Mouse (Mus musculus) liver, embryonic 14.5 days (tissue): ENCODE results near the gene Zfp91. TPM values are rescaled to one million over a fixed set of nuclear protein-coding genes. Genes with fewer than 3 reads are reported as not detected.
A peak's percentile ranks its signal among the peaks of the same experiment; 100 is the strongest.

ENCODE experiments used
- ATAC-seq: fragments of 200-750 bp; cut with Nextera tagmentation; 2 replicates; pipeline ENCODE4 v1.8.0; 2017; ENCODE audit warnings: moderate number of reproducible peaks, mild to moderate bottlenecking, moderate library complexity; ENCODE audit not compliant: insufficient read depth
- DNase-seq, 3 experiments: peaks; one replicate each; pipeline ENCODE4 v3.0.0-alpha.2; 2012 to 2013; ENCODE audit warnings: low read depth in 3 of 3, low spot score in 3 of 3
- H3K27ac ChIP-seq: fragments of 300-500 bp; sonication (generic); 2 replicates; pipeline ENCODE4 v1.5.1; 2014; ENCODE audit warnings: moderate library complexity, mild to moderate bottlenecking, control low read depth, inconsistent platforms
- H3K27me3 ChIP-seq: fragments of 300-500 bp; sonication (generic); 2 replicates; pipeline ENCODE4 v1.6.1; 2014; ENCODE audit warnings: mild to moderate bottlenecking, low read length, moderate library complexity; ENCODE audit not compliant: control insufficient read depth, insufficient read depth
- H3K36me3 ChIP-seq: fragments of 300-500 bp; sonication (generic); replicated peaks from 2 replicates; pipeline ENCODE4 v1.6.1; 2014; ENCODE audit warnings: low read depth; ENCODE audit not compliant: control insufficient read depth, insufficient read depth
- H3K4me1 ChIP-seq, 2 experiments: fragments of 200-500 bp in 1 of 2; fragments of 300-500 bp in 1 of 2; sonication (generic) in 1 of 2; replicated peaks; 2 replicates each; pipeline ENCODE4 v1.6.1; 2012 to 2014; ENCODE audit warnings: antibody characterized with exemption in 1 of 2, inconsistent platforms in 1 of 2, low read length in 1 of 2; ENCODE audit not compliant: control insufficient read depth in 2 of 2, insufficient read depth in 2 of 2
- H3K4me2 ChIP-seq: fragments of 300-500 bp; sonication (generic); 2 replicates; pipeline ENCODE4 v1.6.1; 2014; ENCODE audit warnings: low read depth, mild to moderate bottlenecking, control low read depth, moderate library complexity
- H3K4me3 ChIP-seq, 2 experiments: fragments of 200-500 bp in 1 of 2; fragments of 300-500 bp in 1 of 2; sonication (generic) in 1 of 2; 2 replicates each; pipeline ENCODE4 v1.5.1; 2012 to 2014; ENCODE audit warnings: low read depth in 2 of 2, low read length in 2 of 2, mild to moderate bottlenecking in 2 of 2, control low read depth in 1 of 2, inconsistent platforms in 1 of 2, moderate library complexity in 1 of 2; ENCODE audit not compliant: insufficient read depth in 1 of 2
- H3K9ac ChIP-seq: fragments of 300-500 bp; sonication (generic); replicated peaks from 2 replicates; pipeline ENCODE4 v1.6.1; 2014; ENCODE audit warnings: mild to moderate bottlenecking, control low read depth, moderate library complexity
- H3K9me3 ChIP-seq: fragments of 300-500 bp; sonication (generic); 2 replicates; pipeline ENCODE4 v1.6.1; 2016; ENCODE audit warnings: low read length, mixed read lengths; ENCODE audit not compliant: control insufficient read depth
- CTCF ChIP-seq: IDR thresholded peaks from 2 replicates; pipeline ENCODE4 v1.5.1; 2016; ENCODE audit warnings: antibody characterized with exemption, low read depth, control low read depth
- EP300 ChIP-seq: IDR thresholded peaks from 2 replicates; pipeline ENCODE4 v1.6.1; 2016; ENCODE audit warnings: antibody characterized with exemption, low read depth
- WGBS: fragments of 180-500 bp; shearing (Covaris S2); extraction: QIAGEN DNeasy Blood & Tissue Kit; methylation state at CpG from one replicate; pipeline ENCODE4 v1.1.7; 2014; ENCODE audit not compliant: insufficient replicate concordance; 5-methylcytosine and 5-hydroxymethylcytosine counted together
- polyA plus RNA-seq, 2 experiments: library from polyadenylated mRNA; depleted of rRNA in 1 of 2; stranded (reverse) in 1 of 2; unstranded in 1 of 2; fragments of >200 nt; fragmentation: Nextera tagmentation in 1 of 2; extraction: Ambion mirVana in 1 of 2; gene quantifications; 2 replicates each; pipeline versions ENCODE4 v1.2.1 to v1.2.3; 2012 to 2014

The Zfp91 gene
- polyA plus RNA-seq, 2 experiments = 4.8 to 13.5 TPM

DNA sequence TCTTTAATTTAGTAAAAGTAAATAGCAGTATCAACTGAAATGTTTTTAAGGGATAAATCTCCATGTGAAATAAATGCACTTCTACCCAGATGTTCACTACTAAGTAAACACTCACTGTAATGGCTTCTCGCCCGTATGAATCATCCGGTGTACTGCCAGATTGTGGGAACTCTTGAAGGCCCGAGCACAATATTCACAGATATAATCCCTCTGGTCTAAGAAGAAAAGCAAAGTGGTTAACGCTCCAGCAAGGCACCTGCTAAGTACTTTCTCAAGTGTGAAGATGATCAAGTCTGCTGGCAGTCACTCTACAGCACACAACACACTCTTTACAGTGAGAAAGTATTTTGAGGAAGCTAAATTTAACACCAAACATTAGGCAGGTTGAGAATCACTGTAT, 25.0 kb downstream of the Zfp91 start:
- H3K36me3 ChIP-seq = peaks cover 50% of the 10 kb centered on the region
- H3K27ac ChIP-seq = no peak overlapping the region
- H3K4me3 ChIP-seq = no peak overlapping the region
- no peak overlapping the region for H3K9ac ChIP-seq
- no peaks in the 10 kb centered on the region for H3K9me3 ChIP-seq
- DNase-seq (no peak), ATAC-seq (no peak)
- WGBS = 89% methylated on average over 5 of the region's 5 CpGs
- no peaks in the 10 kb centered on the region for H3K27me3 ChIP-seq
- no peak overlapping the region for H3K4me2 ChIP-seq
- TF ChIP-seq CTCF (no peak), EP300 (no peak)
- no peaks in the 10 kb centered on the region for H3K4me1 ChIP-seq

DNA sequence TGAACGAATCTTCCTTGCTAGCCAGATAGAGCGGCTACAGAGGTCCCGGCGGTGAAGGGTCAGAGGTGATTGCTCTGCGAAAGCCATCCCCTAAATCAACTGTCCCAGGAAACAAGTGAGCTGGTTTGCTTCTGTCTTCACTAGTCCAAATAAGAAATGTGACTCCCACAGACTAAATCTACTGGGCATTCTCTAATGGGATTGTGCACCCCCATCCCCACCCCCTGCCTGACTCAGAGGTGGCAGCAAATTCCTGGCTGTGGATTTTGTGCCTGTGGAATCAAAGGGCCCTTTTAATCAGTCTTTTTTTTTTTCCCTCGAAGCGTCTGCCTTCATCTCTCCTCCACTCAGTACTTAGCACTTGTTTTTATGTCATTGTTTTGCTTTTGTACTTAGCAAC, 30.6 kb downstream of the Zfp91 start, which contains the start of gene Cntf:
TSS of gene Cntf (minus strand) at position 325 of the 400 bp plus-strand sequence.
- TF ChIP-seq CTCF (no peak), EP300 (no peak)
- H3K27me3 ChIP-seq = no peaks in the 10 kb centered on the region
- H3K9me3 ChIP-seq = no peaks in the 10 kb centered on the region
- ATAC-seq (no peak), DNase-seq (no peak)
- no peak within 1 kb of the TSS for H3K4me3 ChIP-seq
- H3K27ac ChIP-seq = no peak within 1 kb of the TSS
- 91% methylated on average over 7 of the region's 7 CpGs for WGBS
- H3K4me1 ChIP-seq = no peaks in the 10 kb centered on the region
- no peak within 1 kb of the TSS for H3K9ac ChIP-seq
- no peak within 1 kb of the TSS for H3K4me2 ChIP-seq
- H3K36me3 ChIP-seq = peaks cover 46% of the 10 kb centered on the region

DNA sequence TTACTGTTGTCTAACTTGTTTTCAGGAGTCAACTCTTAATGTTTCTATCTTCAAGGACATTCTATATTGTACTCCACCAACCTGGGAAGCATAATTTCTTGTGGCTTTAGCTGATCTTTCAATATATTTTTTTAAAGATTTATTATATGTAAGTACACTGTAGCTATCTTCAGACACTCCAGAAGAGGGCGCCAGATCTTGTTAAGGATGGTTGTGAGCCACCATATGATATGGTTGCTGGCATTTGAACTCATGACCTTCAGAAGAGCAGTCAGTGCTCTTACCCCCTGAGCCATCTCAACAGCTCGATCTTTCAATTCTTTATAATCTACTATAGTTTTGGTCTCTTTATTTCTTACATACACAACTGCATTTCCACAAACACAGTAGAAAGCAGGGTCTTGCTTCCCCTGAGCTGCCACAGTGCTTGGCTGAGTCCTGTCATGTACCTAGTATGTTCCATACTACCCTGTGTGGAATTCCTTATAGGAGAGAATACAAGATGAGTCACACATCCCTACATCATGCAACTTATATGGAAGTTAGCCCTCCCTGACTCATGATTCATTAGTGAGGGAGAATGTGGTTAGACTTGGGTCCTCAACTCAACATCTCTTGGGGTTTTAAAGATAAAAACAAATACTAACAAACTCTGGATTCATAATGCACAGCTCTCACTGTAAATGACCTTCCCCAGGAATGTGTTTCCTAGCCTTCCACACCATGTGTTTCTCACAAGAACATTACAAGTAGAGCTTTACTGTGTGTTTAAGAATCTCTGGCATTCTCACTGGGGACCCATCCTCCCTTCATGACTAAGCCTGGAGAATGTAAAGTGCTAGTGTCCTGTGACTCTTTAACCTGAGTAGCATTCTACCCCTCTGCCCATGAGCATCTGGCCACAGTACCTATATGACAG, 33.5 kb downstream of the Zfp91 start:
- no peak overlapping the region for H3K9ac ChIP-seq
- ATAC-seq (no peak), DNase-seq (no peak)
- TF ChIP-seq CTCF (peak; percentile 55), EP300 (no peak)
- H3K4me2 ChIP-seq = no peak overlapping the region
- no peaks in the 10 kb centered on the region for H3K4me1 ChIP-seq
- H3K4me3 ChIP-seq = no peak overlapping the region
- H3K27ac ChIP-seq = no peak overlapping the region
- H3K27me3 ChIP-seq = no peaks in the 10 kb centered on the region
- 39% methylated on average over 2 of the region's 2 CpGs for WGBS
- H3K36me3 ChIP-seq = peaks cover 24% of the 10 kb centered on the region
- no peaks in the 10 kb centered on the region for H3K9me3 ChIP-seq

DNA sequence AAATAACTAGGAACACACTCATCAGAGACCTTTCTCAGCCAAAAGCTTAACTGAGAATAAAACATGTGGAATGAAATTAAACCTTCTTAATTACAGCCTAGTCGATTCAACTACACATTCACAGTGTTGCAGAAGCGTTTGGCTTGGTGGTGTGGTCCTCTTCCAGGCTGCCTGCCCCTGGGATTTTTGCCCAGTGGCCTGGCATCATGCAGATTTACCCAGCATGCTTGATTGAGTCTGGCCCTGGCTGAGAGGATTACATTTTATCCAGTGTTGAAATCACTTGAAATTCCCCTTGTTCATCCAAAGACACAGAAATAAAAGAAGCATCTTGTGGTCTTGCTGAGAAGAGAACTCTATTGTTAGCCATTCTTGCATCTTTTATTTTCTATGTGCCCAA, 36.3 kb downstream of the Zfp91 start:
- no peak for ATAC-seq
- no peaks in the 10 kb centered on the region for H3K4me1 ChIP-seq
- peaks cover 12% of the 10 kb centered on the region for H3K36me3 ChIP-seq
- H3K4me2 ChIP-seq = no peak overlapping the region
- 62% methylated on average over 2 of the region's 2 CpGs for whole genome bisulfite sequencing
- H3K27ac ChIP-seq = no peak overlapping the region
- no peak for TF ChIP-seq EP300
- TF ChIP-seq CTCF = no peak
- H3K4me3 ChIP-seq = no peak overlapping the region
- H3K27me3 ChIP-seq = no peaks in the 10 kb centered on the region
- no peak for DNase-seq
- H3K9me3 ChIP-seq = no peaks in the 10 kb centered on the region
- H3K9ac ChIP-seq = no peak overlapping the region

DNA sequence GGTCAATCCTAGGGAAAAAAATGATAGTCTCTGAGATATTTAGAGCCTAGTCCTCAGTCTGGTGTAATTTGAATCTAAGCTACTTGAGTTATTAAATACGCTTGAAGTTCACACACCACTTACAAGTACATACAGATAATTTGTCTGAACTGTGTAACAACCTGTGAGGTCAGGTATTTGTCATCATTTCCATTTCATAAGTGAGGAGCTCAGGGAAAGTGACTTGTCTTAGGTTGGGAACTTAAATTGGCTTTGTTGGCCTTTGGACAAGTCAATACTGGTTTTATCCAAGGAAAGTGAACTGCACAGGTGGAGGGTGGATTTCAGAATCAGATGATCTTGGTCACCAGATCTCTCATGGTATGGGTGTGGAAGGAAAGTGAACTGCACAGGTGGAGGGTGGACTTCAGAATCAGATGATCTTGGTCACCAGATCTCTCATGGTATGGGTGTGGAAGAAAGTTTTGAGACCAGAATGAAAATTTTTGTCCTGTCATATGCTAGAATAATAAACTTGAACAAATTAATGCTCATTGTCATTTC, 36.9 kb downstream of the Zfp91 start:
- no peak for DNase-seq
- Histone ChIP-seq H3K9ac (no peak overlapping the region), H3K4me3 (no peak overlapping the region), H3K4me1 (no peaks in the 10 kb centered on the region), H3K27me3 (no peaks in the 10 kb centered on the region), H3K4me2 (no peak overlapping the region), H3K9me3 (no peaks in the 10 kb centered on the region), H3K36me3 (peaks cover 8% of the 10 kb centered on the region), H3K27ac (no peak overlapping the region)
- TF ChIP-seq EP300 = no peak
- no peak for TF ChIP-seq CTCF
- no peak for ATAC-seq
- 70% methylated on average over 1 of the region's 1 CpGs for WGBS
